Mouse (Mus musculus) intestine, embryonic 14.5 days (tissue): ENCODE data around the gene Ncs1. TPM values are rescaled to one million over a fixed set of nuclear protein-coding genes. Genes with fewer than 3 reads are reported as not detected.

Experiments
- ATAC-seq: fragments of 200-750 bp; cut with Nextera tagmentation; replicated peaks from 2 replicates; pipeline ENCODE4 v1.8.0; 2017; ENCODE audit warnings: low read depth, moderate number of reproducible peaks, moderate TSS enrichment, moderate library complexity; ENCODE audit not compliant: low FRiP score, low TSS enrichment
- DNase-seq: peaks from one replicate; pipeline ENCODE4 v3.0.0-alpha.2; 2018; ENCODE audit warnings: low spot score
- H3K27ac ChIP-seq: fragments of 300-500 bp; sonication (generic); 2 replicates; pipeline ENCODE4 v1.5.1; 2014; ENCODE audit warnings: low read depth, mild to moderate bottlenecking, control low read depth
- H3K27me3 ChIP-seq: fragments of 300-500 bp; sonication (generic); replicated peaks from 2 replicates; pipeline ENCODE4 v1.6.1; 2014; ENCODE audit warnings: low read length, control low read depth; ENCODE audit not compliant: control insufficient read depth, insufficient read depth
- H3K36me3 ChIP-seq: fragments of 300-500 bp; sonication (generic); 2 replicates; pipeline ENCODE4 v1.6.1; 2014; ENCODE audit warnings: low read length, control low read depth; ENCODE audit not compliant: control insufficient read depth, insufficient read depth
- H3K4me1 ChIP-seq: fragments of 300-500 bp; sonication (generic); replicated peaks from 2 replicates; pipeline ENCODE4 v1.6.1; 2014; ENCODE audit warnings: low read length, control low read depth, mixed read lengths; ENCODE audit not compliant: control insufficient read depth, insufficient read depth
- H3K4me2 ChIP-seq: fragments of 300-500 bp; sonication (generic); 2 replicates; pipeline ENCODE4 v1.6.1; 2014; ENCODE audit warnings: low read length
- H3K4me3 ChIP-seq: fragments of 300-500 bp; sonication (generic); 2 replicates; pipeline ENCODE4 v1.5.1; 2014; ENCODE audit warnings: low read depth, low read length, control low read depth, mixed read lengths
- H3K9ac ChIP-seq: fragments of 300-500 bp; sonication (generic); 2 replicates; pipeline ENCODE4 v1.6.1; 2014; ENCODE audit warnings: mild to moderate bottlenecking, low read length
- H3K9me3 ChIP-seq: fragments of 300-500 bp; sonication (generic); 2 replicates; pipeline ENCODE4 v1.6.1; 2016; ENCODE audit warnings: low read length, control low read depth; ENCODE audit not compliant: control insufficient read depth
- WGBS: fragments of 180-500 bp; shearing (Covaris S2); extraction: QIAGEN DNeasy Blood & Tissue Kit; methylation state at CpG from one replicate; pipeline ENCODE4 v1.1.7; 2014; 5-methylcytosine and 5-hydroxymethylcytosine counted together
- polyA plus RNA-seq: library from polyadenylated mRNA; unstranded; fragments of >200 nt; fragmentation: Nextera tagmentation; extraction: Ambion mirVana; gene quantifications from 2 replicates; pipeline ENCODE4 v1.2.1, GENCODE M21; 2014

The Ncs1 gene
- polyA plus RNA-seq, 1 experiment from 2014 or later: 35.3 TPM

DNA sequence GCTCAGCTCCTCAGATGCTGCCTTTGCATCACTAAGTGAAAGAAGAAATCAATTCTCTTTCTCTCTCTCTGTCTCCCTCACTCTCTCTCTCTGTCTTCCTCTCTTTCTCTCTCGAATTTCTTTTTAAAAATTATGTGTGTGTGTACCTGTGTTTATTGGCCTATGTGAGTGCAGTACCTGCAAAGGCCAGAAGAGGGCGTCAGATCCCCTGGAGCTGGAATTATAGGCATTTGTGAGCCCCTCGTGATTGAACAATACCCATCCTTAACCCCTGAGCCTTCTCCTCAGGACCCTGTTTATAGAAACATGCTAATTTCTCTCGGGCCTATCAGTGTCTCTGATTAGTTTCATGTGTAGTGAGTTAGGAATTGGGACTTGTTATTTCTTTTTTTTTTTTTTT, 62.6 kb downstream of the Ncs1 start:
- ATAC-seq (no peak), DNase-seq (no peak)
- Histone ChIP-seq H3K4me1 (no peaks in the 10 kb centered on the region), H3K27ac (no peak overlapping the region), H3K4me3 (no peak overlapping the region), H3K4me2 (no peak overlapping the region), H3K9me3 (0 out of 2 replicates have a peak, but pooled peaks cover 3% of the 10 kb centered on the region), H3K36me3 (no peaks in the 10 kb centered on the region), H3K27me3 (peaks cover 13% of the 10 kb centered on the region), H3K9ac (no peak overlapping the region)
- WGBS: 65% methylated on average over 4 of the region's 4 CpGs

DNA sequence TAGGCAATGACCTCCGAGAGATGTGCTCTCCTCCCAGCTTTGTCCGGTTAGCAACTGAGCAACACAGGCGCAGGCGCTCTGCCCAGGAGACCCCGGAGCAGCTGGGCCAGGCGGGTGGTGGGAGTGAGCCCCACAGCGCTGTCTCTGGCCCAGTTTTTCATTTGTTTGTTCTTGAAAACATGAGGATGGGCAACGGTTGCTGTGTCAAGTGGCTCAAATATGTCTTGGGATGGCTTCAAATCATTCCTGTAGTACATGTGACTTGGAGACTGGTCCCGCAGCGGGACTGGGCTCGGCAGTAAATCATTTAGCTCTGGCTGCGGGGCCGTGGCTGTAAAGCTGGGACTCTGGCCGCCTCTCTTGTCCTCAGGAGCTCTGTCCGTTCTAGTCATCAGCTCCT, 63.9 kb downstream of the Ncs1 start:
- Histone ChIP-seq H3K36me3 (no peaks in the 10 kb centered on the region), H3K4me1 (peaks cover 2% of the 10 kb centered on the region; the same call in 1 of the 2 replicates), H3K27ac (no peak overlapping the region), H3K4me2 (no peak overlapping the region), H3K9me3 (0 out of 2 replicates have a peak, but pooled peaks cover 3% of the 10 kb centered on the region), H3K4me3 (no peak overlapping the region), H3K27me3 (peaks cover 26% of the 10 kb centered on the region), H3K9ac (no peak overlapping the region)
- ATAC-seq (no peak), DNase-seq (no peak)
- WGBS: 36% methylated on average over 15 of the region's 15 CpGs

DNA sequence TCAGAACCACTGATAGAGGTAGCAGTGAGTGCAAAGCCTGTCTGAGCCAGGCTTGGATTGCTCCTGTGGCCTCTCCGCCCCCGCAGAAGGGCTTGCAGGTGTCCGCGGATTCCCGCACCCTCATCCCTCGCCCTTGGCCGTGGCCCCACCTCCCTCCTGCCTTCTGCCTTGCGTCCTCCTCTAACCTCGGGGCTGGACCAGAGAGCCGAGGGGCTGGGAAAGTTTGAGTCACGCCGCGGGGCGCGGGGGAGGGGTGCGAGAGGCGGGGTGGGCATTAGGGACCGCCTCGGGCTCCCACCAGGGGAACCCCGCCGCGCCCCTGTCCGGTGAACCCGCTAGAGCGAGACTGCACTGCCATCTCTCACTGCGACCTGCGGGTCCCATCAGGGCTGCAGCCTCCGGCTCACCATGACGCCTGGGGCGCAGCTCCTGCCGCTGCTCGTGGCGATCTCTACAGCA, 68.4 kb downstream of the Ncs1 start, which contains the start of gene Hmcn2:
Gene Hmcn2 (plus strand): TSS at position 409 of the 459 bp plus-strand sequence.
- ATAC-seq (no peak), DNase-seq (no peak)
- H3K9ac ChIP-seq: peak within 1 kb of the TSS; percentile 40
- peaks cover 53% of the 10 kb centered on the region for H3K27me3 ChIP-seq
- 2% methylated on average over 25 of the region's 33 CpGs for WGBS
- peak within 1 kb of the TSS; percentile 52 for H3K4me2 ChIP-seq
- peak within 1 kb of the TSS; percentile 33 for H3K4me3 ChIP-seq
- peaks cover 9% of the 10 kb centered on the region for H3K4me1 ChIP-seq
- no peaks in the 10 kb centered on the region for H3K36me3 ChIP-seq
- H3K27ac ChIP-seq: no peak within 1 kb of the TSS
- no peaks in the 10 kb centered on the region for H3K9me3 ChIP-seq

DNA sequence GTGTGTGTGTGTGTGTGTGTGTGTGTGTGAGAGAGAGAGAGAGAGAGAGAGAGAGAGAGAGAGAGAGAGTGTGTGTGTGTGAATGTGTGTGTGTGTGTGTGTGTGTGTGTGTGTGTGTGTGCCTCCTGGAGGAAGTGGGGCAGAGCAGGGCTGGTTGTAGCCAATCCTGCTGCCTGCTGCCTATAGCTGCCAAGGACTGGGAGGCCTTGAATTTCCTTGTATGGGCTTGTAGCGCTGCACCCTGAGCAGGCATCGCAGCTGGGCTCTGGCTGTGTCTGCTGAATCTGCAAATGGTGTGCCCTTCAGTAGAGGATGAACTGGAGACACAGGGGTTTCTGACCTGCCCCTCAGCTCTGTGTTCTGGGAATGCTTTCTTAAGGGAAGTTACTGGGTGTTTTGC, 72.5 kb downstream of the Ncs1 start:
- Histone ChIP-seq H3K9ac (no peak overlapping the region), H3K9me3 (no peaks in the 10 kb centered on the region), H3K4me2 (no peak overlapping the region), H3K27ac (peak overlapping the region; percentile 82), H3K36me3 (no peaks in the 10 kb centered on the region), H3K4me3 (no peak overlapping the region), H3K4me1 (peaks cover 11% of the 10 kb centered on the region), H3K27me3 (peaks cover 40% of the 10 kb centered on the region)
- DNase-seq (no peak), ATAC-seq (no peak)
- WGBS: 0% methylated on average over 2 of the region's 2 CpGs

DNA sequence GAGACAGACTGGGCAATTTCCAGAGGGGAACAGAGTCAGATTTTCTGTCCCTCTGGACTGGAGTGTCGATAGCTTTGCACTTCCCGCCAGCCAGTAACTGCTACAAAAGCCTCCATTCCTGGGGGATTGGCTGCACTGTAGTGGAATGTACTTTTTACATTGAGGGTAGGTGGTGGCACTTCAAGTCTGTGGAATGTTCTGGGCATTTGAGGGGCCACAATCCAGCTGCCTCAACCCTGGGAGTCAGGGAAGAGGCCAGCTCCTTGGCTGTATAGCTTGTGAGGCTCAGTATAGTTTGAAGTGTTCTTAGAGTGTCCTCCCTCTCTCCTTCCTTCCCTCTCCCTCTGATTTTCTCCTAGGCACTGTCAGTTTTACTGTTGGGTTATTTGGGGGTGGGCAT, 73.6 kb downstream of the Ncs1 start:
- Histone ChIP-seq H3K27ac (peak overlapping the region; percentile 82; the same call in 1 of the 2 replicates), H3K36me3 (no peaks in the 10 kb centered on the region), H3K4me2 (no peak overlapping the region), H3K9ac (no peak overlapping the region), H3K4me3 (no peak overlapping the region), H3K27me3 (peaks cover 30% of the 10 kb centered on the region), H3K4me1 (peaks cover 12% of the 10 kb centered on the region), H3K9me3 (no peaks in the 10 kb centered on the region)
- WGBS: 68% methylated on average over 2 of the region's 2 CpGs
- ATAC-seq (no peak), DNase-seq (no peak)

DNA sequence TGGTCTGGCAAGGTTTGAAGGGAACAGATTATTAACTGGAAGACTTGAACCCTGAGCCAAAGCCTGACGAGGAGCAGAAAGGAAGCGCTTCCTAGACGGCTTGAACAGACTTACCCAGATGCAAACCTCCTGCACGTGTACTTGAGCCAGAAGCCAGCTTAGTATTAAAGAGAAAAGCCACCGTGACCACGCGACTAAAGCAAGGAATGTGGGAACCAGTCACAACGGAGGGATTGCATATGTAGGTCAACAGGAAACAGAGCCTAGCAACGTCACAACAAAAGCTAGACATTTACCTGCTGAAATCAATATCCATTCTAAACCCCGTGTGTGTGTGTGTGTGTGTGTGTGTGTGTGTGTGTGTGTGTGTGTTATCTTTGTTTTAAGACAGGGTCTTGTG, 81.6 kb downstream of the Ncs1 start:
- Histone ChIP-seq H3K27ac (no peak overlapping the region), H3K4me1 (peaks cover 9% of the 10 kb centered on the region), H3K27me3 (no peaks in the 10 kb centered on the region), H3K9me3 (no peaks in the 10 kb centered on the region), H3K4me2 (no peak overlapping the region), H3K36me3 (no peaks in the 10 kb centered on the region), H3K4me3 (no peak overlapping the region), H3K9ac (no peak overlapping the region)
- no peak for DNase-seq
- ATAC-seq: no peak
- WGBS: 53% methylated on average over 10 of the region's 10 CpGs

DNA sequence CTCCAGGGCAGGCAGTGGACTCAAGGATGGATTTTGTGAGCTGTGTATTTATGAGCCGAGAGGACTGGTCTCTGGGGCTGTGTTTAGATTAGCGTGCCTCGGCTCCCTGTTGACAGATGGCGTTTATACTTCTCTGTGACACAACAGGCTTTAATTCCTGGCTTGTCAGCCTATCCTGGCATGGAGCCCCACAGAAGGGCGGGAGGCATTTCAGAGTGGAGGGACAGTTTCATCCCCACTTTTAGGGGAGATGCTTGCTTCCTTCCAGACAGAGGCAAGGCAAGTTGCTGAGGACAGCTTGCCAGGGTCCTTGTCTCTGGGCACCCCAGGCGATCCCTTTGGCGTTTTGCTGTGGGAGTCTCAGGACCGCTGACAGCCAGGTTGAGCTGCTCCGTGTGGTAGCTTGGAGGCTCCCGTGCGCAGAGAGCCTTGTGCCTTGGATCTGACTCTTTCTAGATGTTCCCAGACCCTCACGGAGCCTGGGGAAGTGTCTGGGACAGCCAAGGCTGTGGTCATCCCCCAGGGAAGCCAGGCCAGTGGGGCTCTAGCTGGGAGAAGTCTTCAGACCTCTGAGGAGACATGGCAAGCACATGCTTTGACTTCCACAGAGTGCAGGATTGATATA, 92.2 kb downstream of the Ncs1 start:
- Histone ChIP-seq H3K27me3 (no peaks in the 10 kb centered on the region), H3K4me1 (peaks cover 33% of the 10 kb centered on the region), H3K27ac (peak overlapping the region; percentile 86), H3K4me3 (no peak overlapping the region), H3K9me3 (no peaks in the 10 kb centered on the region), H3K36me3 (no peaks in the 10 kb centered on the region), H3K9ac (no peak overlapping the region), H3K4me2 (peak overlapping the region; percentile 28)
- ATAC-seq (peak; percentile 50), DNase-seq (peak; percentile 71)
- 19% methylated on average over 12 of the region's 12 CpGs for WGBS

DNA sequence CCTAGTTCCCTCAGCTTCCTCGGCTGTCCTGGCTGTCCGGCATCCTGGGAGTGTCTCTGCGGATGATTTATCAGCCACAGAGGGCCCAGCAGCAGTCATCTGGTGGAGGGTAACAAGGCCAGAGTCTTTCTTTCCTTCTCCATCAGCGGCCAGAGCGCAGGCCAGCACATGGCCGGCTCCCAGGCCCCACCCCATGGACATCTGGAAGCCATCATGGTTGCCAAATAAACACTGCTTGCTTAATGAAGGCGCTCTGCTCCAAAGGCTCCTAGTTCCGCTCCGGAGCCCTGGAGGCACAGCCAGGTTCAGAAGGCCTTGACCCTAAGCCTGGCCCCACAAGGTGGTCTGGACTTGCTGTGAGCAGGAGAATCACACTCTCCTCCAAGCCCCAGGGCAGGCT, 94.2 kb downstream of the Ncs1 start:
- no peaks in the 10 kb centered on the region for H3K9me3 ChIP-seq
- no peaks in the 10 kb centered on the region for H3K36me3 ChIP-seq
- H3K4me1 ChIP-seq: peaks cover 33% of the 10 kb centered on the region
- 0 out of 2 replicates have a peak overlapping the region, but pooled peaks have one; percentile 13 for H3K4me2 ChIP-seq
- peak overlapping the region; percentile 16; the same call in 1 of the 2 replicates for H3K27ac ChIP-seq
- WGBS: 25% methylated on average over 9 of the region's 9 CpGs
- H3K9ac ChIP-seq: no peak overlapping the region
- DNase-seq: peak; percentile 59
- H3K27me3 ChIP-seq: no peaks in the 10 kb centered on the region
- ATAC-seq: 0 out of 2 replicates have a peak, but pooled peaks have one; percentile 26
- no peak overlapping the region for H3K4me3 ChIP-seq
